Mouse (Mus musculus): ENCODE data around the gene Rmnd5b. TPM values are rescaled to one million over a fixed set of nuclear protein-coding genes. Genes with fewer than 3 reads are reported as not detected.
A peak's percentile ranks its signal among the peaks of the same experiment; 100 is the strongest.

Rmnd5b gene
- polyA plus RNA-seq, 1 experiment from 2014 or later = 77.7 TPM

- Histone ChIP-seq H3K9me3 (no peaks in the 10 kb centered on the region), H3K27me3 (peaks cover 21% of the 10 kb centered on the region), H3K4me3 (no peak overlapping the region), H3K36me3 (no peaks in the 10 kb centered on the region), H3K9ac (replicated peaks) (no peak overlapping the region), H3K4me2 (replicated peaks) (no peak overlapping the region), H3K27ac (replicated peaks) (peak overlapping the region; percentile 39; the same call in 1 of the 2 replicates), H3K4me1 (peaks cover 24% of the 10 kb centered on the region)
- no peak for ATAC-seq (replicated peaks)
- WGBS = 82% methylated on average over 15 of the region's 15 CpGs
Measured at GRCm38 (mm10) chr11:51646751-51647667, 11.3 kb upstream of the Rmnd5b start.

GRCm38 (mm10) chr11:51646245-51646644 is 10.5 kb upstream of the Rmnd5b start:
- WGBS = 87% methylated on average over 7 of the region's 7 CpGs
- no peak for ATAC-seq (replicated peaks)
- peaks cover 24% of the 10 kb centered on the region for H3K4me1 ChIP-seq
- H3K4me3 ChIP-seq = no peak overlapping the region
- no peak overlapping the region for H3K9ac ChIP-seq (replicated peaks)
- peaks cover 20% of the 10 kb centered on the region for H3K27me3 ChIP-seq
- H3K4me2 ChIP-seq (replicated peaks) = no peak overlapping the region
- no peak overlapping the region for H3K27ac ChIP-seq (replicated peaks)
- H3K36me3 ChIP-seq = no peaks in the 10 kb centered on the region
- no peaks in the 10 kb centered on the region for H3K9me3 ChIP-seq

- no peak for ATAC-seq (replicated peaks)
- H3K36me3 ChIP-seq = no peaks in the 10 kb centered on the region
- H3K4me1 ChIP-seq = peaks cover 14% of the 10 kb centered on the region
- peaks cover 14% of the 10 kb centered on the region; the same call in 1 of the 2 replicates for H3K27me3 ChIP-seq
- 77% methylated on average over 13 of the region's 13 CpGs for WGBS
- no peak overlapping the region for H3K9ac ChIP-seq (replicated peaks)
- H3K27ac ChIP-seq (replicated peaks) = no peak overlapping the region
- no peak overlapping the region for H3K4me3 ChIP-seq
- no peak overlapping the region for H3K4me2 ChIP-seq (replicated peaks)
- H3K9me3 ChIP-seq = no peaks in the 10 kb centered on the region
Measured at GRCm38 (mm10) chr11:51645293-51645692, 9.6 kb upstream of the Rmnd5b start.

DNA sequence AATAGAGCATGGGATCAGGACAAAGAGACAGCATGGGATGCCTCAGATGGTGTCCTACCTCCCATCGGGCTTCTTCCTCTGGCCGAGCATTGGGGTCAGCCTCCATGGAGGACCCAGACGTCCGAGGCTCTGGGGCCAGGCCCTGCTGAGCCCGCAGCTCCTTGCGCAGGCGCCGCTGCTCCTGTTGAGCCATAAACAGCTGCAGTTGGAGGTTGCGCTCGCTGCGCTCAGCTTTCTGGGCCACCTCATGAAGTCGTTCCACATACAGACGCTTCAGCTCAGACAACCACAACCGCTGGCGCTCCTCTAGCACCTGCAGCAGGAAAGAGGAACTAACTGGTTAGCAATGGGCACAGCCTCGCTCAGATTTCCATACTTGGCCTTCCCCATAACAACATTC is 8.5 kb upstream of the Rmnd5b start:
- 74% methylated on average over 16 of the region's 16 CpGs for WGBS
- Histone ChIP-seq H3K4me3 (no peak overlapping the region), H3K36me3 (no peaks in the 10 kb centered on the region), H3K4me1 (peaks cover 9% of the 10 kb centered on the region; the same call in 1 of the 2 replicates), H3K9ac (replicated peaks) (no peak overlapping the region), H3K27ac (replicated peaks) (no peak overlapping the region), H3K9me3 (no peaks in the 10 kb centered on the region), H3K4me2 (replicated peaks) (no peak overlapping the region), H3K27me3 (peaks cover 5% of the 10 kb centered on the region; the same call in 1 of the 2 replicates)
- ATAC-seq (replicated peaks) = no peak

- Histone ChIP-seq H3K9me3 (no peaks in the 10 kb centered on the region), H3K9ac (replicated peaks) (no peak overlapping the region), H3K4me1 (peaks cover 5% of the 10 kb centered on the region; the same call in 1 of the 2 replicates), H3K4me3 (no peak overlapping the region), H3K4me2 (replicated peaks) (no peak overlapping the region), H3K36me3 (no peaks in the 10 kb centered on the region), H3K27me3 (peaks cover under 1% of the 10 kb centered on the region; the same call in 1 of the 2 replicates), H3K27ac (replicated peaks) (no peak overlapping the region)
- ATAC-seq (replicated peaks) = no peak
- WGBS = 61% methylated on average over 15 of the region's 15 CpGs
Measured at GRCm38 (mm10) chr11:51643761-51644160, 8.1 kb upstream of the Rmnd5b start.

GRCm38 (mm10) chr11:51643202-51643601 is 7.5 kb upstream of the Rmnd5b start:
- 78% methylated on average over 9 of the region's 9 CpGs for WGBS
- no peaks in the 10 kb centered on the region for H3K36me3 ChIP-seq
- no peaks in the 10 kb centered on the region for H3K9me3 ChIP-seq
- H3K4me2 ChIP-seq (replicated peaks) = no peak overlapping the region
- H3K9ac ChIP-seq (replicated peaks) = no peak overlapping the region
- H3K27ac ChIP-seq (replicated peaks) = no peak overlapping the region
- no peaks in the 10 kb centered on the region for H3K4me1 ChIP-seq
- no peaks in the 10 kb centered on the region for H3K27me3 ChIP-seq
- ATAC-seq (replicated peaks) = no peak
- H3K4me3 ChIP-seq = no peak overlapping the region

- Histone ChIP-seq H3K4me2 (replicated peaks) (no peak overlapping the region), H3K9ac (replicated peaks) (no peak overlapping the region), H3K27ac (replicated peaks) (no peak overlapping the region), H3K4me3 (no peak overlapping the region), H3K36me3 (no peaks in the 10 kb centered on the region), H3K4me1 (peaks cover 9% of the 10 kb centered on the region), H3K27me3 (no peaks in the 10 kb centered on the region), H3K9me3 (no peaks in the 10 kb centered on the region)
- WGBS = 93% methylated on average over 7 of the region's 7 CpGs
- no peak for ATAC-seq (replicated peaks)
Measured at GRCm38 (mm10) chr11:51640748-51641147, 5.1 kb upstream of the Rmnd5b start.

- WGBS = 73% methylated on average over 5 of the region's 5 CpGs
- no peak for ATAC-seq (replicated peaks)
Measured at GRCm38 (mm10) chr11:51638497-51638896, 2.8 kb upstream of the Rmnd5b start.

GRCm38 (mm10) chr11:51637971-51638414 is 2.3 kb upstream of the Rmnd5b start:
- no peaks in the 10 kb centered on the region for H3K9me3 ChIP-seq
- H3K27me3 ChIP-seq = no peaks in the 10 kb centered on the region
- no peak overlapping the region for H3K9ac ChIP-seq (replicated peaks)
- no peak for ATAC-seq (replicated peaks)
- H3K4me1 ChIP-seq = peaks cover 22% of the 10 kb centered on the region
- H3K36me3 ChIP-seq = no peaks in the 10 kb centered on the region
- no peak overlapping the region for H3K4me3 ChIP-seq
- no peak overlapping the region for H3K27ac ChIP-seq (replicated peaks)
- 3% methylated on average over 17 of the region's 17 CpGs for WGBS
- H3K4me2 ChIP-seq (replicated peaks) = 0 out of 2 replicates have a peak overlapping the region, but pooled peaks have one; percentile 4

More at GRCm38 (mm10) chr11:51638497-51638896, 2.8 kb upstream of the Rmnd5b start:
- no peak overlapping the region for H3K9ac ChIP-seq (replicated peaks)
- H3K4me2 ChIP-seq (replicated peaks) = no peak overlapping the region
- no peaks in the 10 kb centered on the region for H3K36me3 ChIP-seq
- peaks cover 22% of the 10 kb centered on the region for H3K4me1 ChIP-seq
- no peak overlapping the region for H3K27ac ChIP-seq (replicated peaks)
- H3K27me3 ChIP-seq = no peaks in the 10 kb centered on the region
- H3K9me3 ChIP-seq = no peaks in the 10 kb centered on the region
- H3K4me3 ChIP-seq = no peak overlapping the region

- peak; percentile 30; the same call in 1 of the 2 replicates for ATAC-seq (replicated peaks)
Measured at GRCm38 (mm10) chr11:51636323-51636684, 608 bp upstream of the Rmnd5b start.

GRCm38 (mm10) chr11:51635127-51635524 is 570 bp downstream of the Rmnd5b start:
- no peaks in the 10 kb centered on the region for H3K27me3 ChIP-seq
- H3K27ac ChIP-seq (replicated peaks) = peak overlapping the region; percentile 87
- 21% methylated on average over 6 of the region's 6 CpGs for WGBS
- H3K9ac ChIP-seq (replicated peaks) = peak overlapping the region; percentile 80
- 0 out of 2 replicates have a peak, but pooled peaks have one; percentile 1 for ATAC-seq (replicated peaks)
- H3K4me1 ChIP-seq = peaks cover 22% of the 10 kb centered on the region
- H3K4me3 ChIP-seq = peak overlapping the region; percentile 87
- no peaks in the 10 kb centered on the region for H3K36me3 ChIP-seq
- peak overlapping the region; percentile 79 for H3K4me2 ChIP-seq (replicated peaks)
- no peaks in the 10 kb centered on the region for H3K9me3 ChIP-seq

More at GRCm38 (mm10) chr11:51636323-51636684, 608 bp upstream of the Rmnd5b start:
- H3K9me3 ChIP-seq = no peaks in the 10 kb centered on the region
- no peaks in the 10 kb centered on the region for H3K36me3 ChIP-seq
- peak overlapping the region; percentile 80 for H3K9ac ChIP-seq (replicated peaks)
- H3K27ac ChIP-seq (replicated peaks) = peak overlapping the region; percentile 87
- 2% methylated on average over 6 of the region's 6 CpGs for WGBS
- no peaks in the 10 kb centered on the region for H3K27me3 ChIP-seq
- peak overlapping the region; percentile 87 for H3K4me3 ChIP-seq
- H3K4me2 ChIP-seq (replicated peaks) = peak overlapping the region; percentile 79
- peaks cover 22% of the 10 kb centered on the region for H3K4me1 ChIP-seq

DNA sequence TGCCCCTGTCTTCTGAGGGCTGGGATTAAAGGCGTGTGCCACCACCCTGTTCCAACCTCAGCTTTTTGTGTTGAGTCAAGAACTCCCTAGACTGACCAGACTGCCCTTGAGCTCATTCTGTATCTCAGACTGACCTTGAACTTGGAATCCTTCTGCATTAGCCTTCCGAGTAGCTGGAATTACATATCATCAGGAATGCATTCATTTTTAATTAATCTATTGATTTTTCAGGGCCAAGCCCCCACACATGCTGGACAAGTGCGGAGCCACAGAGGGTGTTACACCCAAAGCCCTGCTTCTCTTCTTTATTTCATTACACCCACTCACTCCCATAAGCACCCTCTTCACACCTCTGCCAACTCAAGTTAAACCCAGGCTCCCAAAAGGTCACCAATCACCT is 2.0 kb downstream of the Rmnd5b start:
- H3K36me3 ChIP-seq = peaks cover 8% of the 10 kb centered on the region
- H3K27ac ChIP-seq (replicated peaks) = no peak overlapping the region
- peaks cover 22% of the 10 kb centered on the region for H3K4me1 ChIP-seq
- H3K9me3 ChIP-seq = no peaks in the 10 kb centered on the region
- no peak overlapping the region for H3K4me2 ChIP-seq (replicated peaks)
- no peak for ATAC-seq (replicated peaks)
- no peak overlapping the region for H3K9ac ChIP-seq (replicated peaks)
- H3K4me3 ChIP-seq = no peak overlapping the region
- 89% methylated on average over 3 of the region's 3 CpGs for WGBS
- H3K27me3 ChIP-seq = no peaks in the 10 kb centered on the region
